Mouse (Mus musculus) kidney, postnatal 0 days (tissue): ENCODE results near the gene Nme3. TPM values are rescaled to one million over a fixed set of nuclear protein-coding genes. Genes with fewer than 3 reads are reported as not detected.

Experiments used
- ATAC-seq: fragments of 200-750 bp; cut with Nextera tagmentation; replicated peaks from 2 replicates; pipeline ENCODE4 v1.8.0; 2017; ENCODE audit warnings: low read depth, moderate number of reproducible peaks, moderate TSS enrichment, moderate library complexity; ENCODE audit not compliant: low FRiP score
- DNase-seq: peaks from one replicate; pipeline ENCODE4 v3.0.0-alpha.2; 2016; ENCODE audit warnings: low spot score
- H3K27ac ChIP-seq: fragments of 300-500 bp; sonication (generic); 2 replicates; pipeline ENCODE4 v1.5.1; 2014; ENCODE audit warnings: mild to moderate bottlenecking
- H3K27me3 ChIP-seq: fragments of 300-500 bp; sonication (generic); 2 replicates; pipeline ENCODE4 v1.6.1; 2014; ENCODE audit warnings: low read length, mixed read lengths; ENCODE audit not compliant: insufficient read depth
- H3K36me3 ChIP-seq: fragments of 300-500 bp; sonication (generic); 2 replicates; pipeline ENCODE4 v1.6.1; 2014; ENCODE audit warnings: low read length, mixed read lengths; ENCODE audit not compliant: insufficient read depth
- H3K4me1 ChIP-seq: fragments of 300-500 bp; sonication (generic); replicated peaks from 2 replicates; pipeline ENCODE4 v1.6.1; 2014; ENCODE audit warnings: antibody characterized with exemption, low read length, mixed read lengths; ENCODE audit not compliant: insufficient read depth
- H3K4me2 ChIP-seq: fragments of 300-500 bp; sonication (generic); 2 replicates; pipeline ENCODE4 v1.6.1; 2014; ENCODE audit warnings: mild to moderate bottlenecking, low read length, moderate library complexity, mixed read lengths
- H3K4me3 ChIP-seq: fragments of 300-500 bp; sonication (generic); replicated peaks from 2 replicates; pipeline ENCODE4 v1.5.1; 2014; ENCODE audit warnings: low read depth, low read length
- H3K9ac ChIP-seq: fragments of 300-500 bp; sonication (generic); 2 replicates; pipeline ENCODE4 v1.6.1; 2014; ENCODE audit warnings: low read depth, low read length
- H3K9me3 ChIP-seq: fragments of 300-500 bp; sonication (generic); replicated peaks from 2 replicates; pipeline ENCODE4 v1.6.1; 2016; ENCODE audit warnings: low read length, inconsistent platforms, mixed read lengths
- CTCF ChIP-seq: IDR thresholded peaks from 2 replicates; pipeline ENCODE4 v1.5.1; 2016; ENCODE audit warnings: antibody characterized with exemption, low read depth, mild to moderate bottlenecking, moderate library complexity
- WGBS: fragments of 180-500 bp; shearing (Covaris S2); extraction: QIAGEN DNeasy Blood & Tissue Kit; methylation state at CpG from one replicate; pipeline ENCODE4 v1.1.7; 2014; 5-methylcytosine and 5-hydroxymethylcytosine counted together
- polyA plus RNA-seq: library from polyadenylated mRNA; unstranded; fragments of >200 nt; fragmentation: Nextera tagmentation; extraction: Ambion mirVana; gene quantifications from 2 replicates; pipeline ENCODE4 v1.2.1, GENCODE M21; 2015

Nme3 gene
- polyA plus RNA-seq, 1 experiment from 2014 or later = 93.1 TPM

DNA sequence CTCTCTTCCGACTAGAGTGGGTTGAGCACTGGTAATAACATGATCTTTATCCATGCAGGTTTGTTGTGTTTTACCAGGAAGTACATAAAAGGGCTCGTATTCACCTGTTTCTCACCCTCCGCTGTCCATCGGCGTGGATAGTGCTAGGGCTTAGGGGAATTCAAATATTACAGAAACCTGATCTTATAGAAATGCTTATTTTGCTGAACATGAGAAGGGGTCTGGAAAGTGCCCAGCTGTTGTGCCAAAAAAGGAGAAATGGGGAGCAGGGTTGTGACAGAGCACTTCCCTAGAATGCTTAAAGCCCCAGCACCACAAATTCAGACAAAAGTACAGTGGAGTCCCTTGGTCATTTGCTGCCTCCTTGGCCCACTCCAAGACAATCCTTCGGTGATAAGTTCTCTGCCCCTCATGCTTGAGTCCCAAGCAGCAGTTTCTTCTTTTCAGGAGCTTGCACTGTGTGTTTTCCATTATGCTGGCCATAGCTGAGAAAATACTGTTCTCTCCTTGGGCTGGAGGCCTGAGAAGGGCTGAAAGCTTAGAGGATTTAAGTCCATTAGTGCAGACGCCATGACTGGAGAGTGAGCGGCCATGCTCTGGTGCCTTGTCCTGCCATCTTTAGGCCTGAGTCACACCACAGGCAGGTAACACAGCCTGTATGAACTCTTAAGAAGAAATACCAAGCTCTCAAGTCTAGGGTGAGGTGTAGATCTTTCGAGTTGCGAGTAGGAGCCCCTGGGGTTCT, 44.7 kb upstream of the Nme3 start:
- no peak for TF ChIP-seq CTCF
- 0 out of 2 replicates have a peak, but pooled peaks cover 8% of the 10 kb centered on the region for H3K4me1 ChIP-seq

DNA sequence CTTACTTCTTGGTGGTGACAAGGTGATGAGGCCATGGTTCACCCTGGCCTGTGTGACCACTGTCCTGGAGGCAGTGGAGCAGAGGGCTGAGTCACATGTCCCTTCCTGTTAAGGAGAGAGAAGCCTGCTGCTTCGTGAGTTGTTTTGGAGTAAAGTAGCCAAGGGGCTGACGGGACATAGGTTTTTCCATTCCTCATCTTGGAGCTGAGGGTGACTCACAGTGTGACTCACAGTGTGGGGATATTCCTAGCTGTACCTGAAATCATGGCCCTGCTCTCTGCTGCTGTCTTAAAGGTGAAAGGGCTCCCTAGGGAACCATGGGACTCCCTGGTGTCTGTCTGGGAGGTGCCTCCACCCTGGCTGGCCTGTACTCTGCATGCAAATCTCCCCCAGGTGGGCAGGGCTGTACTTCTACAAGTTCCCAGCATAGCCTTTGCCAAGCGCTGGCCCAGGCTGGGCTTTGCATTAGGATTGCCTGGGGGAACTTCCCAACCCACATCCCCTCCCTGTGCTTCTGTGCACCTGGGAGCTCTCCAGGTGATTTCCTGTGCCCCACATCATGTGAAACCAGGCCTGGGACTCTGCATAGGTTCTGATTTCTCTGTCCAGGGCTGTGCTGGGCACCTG, 40.3 kb upstream of the Nme3 start:
- Histone ChIP-seq H3K27me3 (no peaks in the 10 kb centered on the region), H3K9me3 (no peaks in the 10 kb centered on the region), H3K36me3 (peaks cover 11% of the 10 kb centered on the region; the same call in 1 of the 2 replicates), H3K4me3 (no peak overlapping the region), H3K4me1 (0 out of 2 replicates have a peak, but pooled peaks cover 5% of the 10 kb centered on the region), H3K4me2 (no peak overlapping the region), H3K27ac (no peak overlapping the region), H3K9ac (no peak overlapping the region)
- no peak for TF ChIP-seq CTCF
- ATAC-seq (peak; percentile 25; the same call in 1 of the 2 replicates), DNase-seq (no peak)
- 91% methylated on average over 3 of the region's 3 CpGs for WGBS

More for the DNA sequence above, 44.7 kb upstream of the Nme3 start:
- H3K9me3 ChIP-seq = no peaks in the 10 kb centered on the region
- H3K4me3 ChIP-seq = peak overlapping the region; percentile 68
- H3K9ac ChIP-seq = peak overlapping the region; percentile 71
- 59% methylated on average over 10 of the region's 10 CpGs for WGBS
- no peak overlapping the region for H3K27ac ChIP-seq
- peaks cover 6% of the 10 kb centered on the region; the same call in 1 of the 2 replicates for H3K36me3 ChIP-seq
- H3K27me3 ChIP-seq = no peaks in the 10 kb centered on the region
- peak overlapping the region; percentile 81 for H3K4me2 ChIP-seq
- DNase-seq (no peak), ATAC-seq (no peak)

DNA sequence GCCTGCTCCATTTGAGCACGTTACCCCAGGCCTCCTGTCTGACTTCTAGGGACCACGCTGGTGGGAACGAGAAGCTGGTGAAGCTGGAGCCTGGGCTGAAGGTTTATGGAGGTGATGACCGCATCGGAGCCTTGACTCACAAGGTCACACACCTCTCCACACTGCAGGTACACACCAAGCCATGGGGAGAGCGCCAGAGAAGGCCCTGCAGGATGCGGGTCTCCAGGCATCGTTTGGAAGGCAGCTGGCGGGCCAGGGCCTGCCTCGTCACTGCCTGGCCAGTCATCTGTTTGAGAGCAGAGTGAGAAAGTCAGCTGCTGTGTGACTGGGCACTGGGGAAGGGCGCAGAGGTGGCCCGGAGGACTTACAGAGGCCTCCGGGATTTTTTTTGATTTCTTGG, 39.7 kb upstream of the Nme3 start:
- Histone ChIP-seq H3K27ac (no peak overlapping the region), H3K4me2 (no peak overlapping the region), H3K4me1 (0 out of 2 replicates have a peak, but pooled peaks cover 2% of the 10 kb centered on the region), H3K36me3 (peaks cover 17% of the 10 kb centered on the region), H3K4me3 (no peak overlapping the region), H3K9me3 (no peaks in the 10 kb centered on the region), H3K27me3 (no peaks in the 10 kb centered on the region), H3K9ac (no peak overlapping the region)
- no peak for TF ChIP-seq CTCF
- ATAC-seq (no peak), DNase-seq (no peak)
- WGBS = 91% methylated on average over 13 of the region's 13 CpGs

DNA sequence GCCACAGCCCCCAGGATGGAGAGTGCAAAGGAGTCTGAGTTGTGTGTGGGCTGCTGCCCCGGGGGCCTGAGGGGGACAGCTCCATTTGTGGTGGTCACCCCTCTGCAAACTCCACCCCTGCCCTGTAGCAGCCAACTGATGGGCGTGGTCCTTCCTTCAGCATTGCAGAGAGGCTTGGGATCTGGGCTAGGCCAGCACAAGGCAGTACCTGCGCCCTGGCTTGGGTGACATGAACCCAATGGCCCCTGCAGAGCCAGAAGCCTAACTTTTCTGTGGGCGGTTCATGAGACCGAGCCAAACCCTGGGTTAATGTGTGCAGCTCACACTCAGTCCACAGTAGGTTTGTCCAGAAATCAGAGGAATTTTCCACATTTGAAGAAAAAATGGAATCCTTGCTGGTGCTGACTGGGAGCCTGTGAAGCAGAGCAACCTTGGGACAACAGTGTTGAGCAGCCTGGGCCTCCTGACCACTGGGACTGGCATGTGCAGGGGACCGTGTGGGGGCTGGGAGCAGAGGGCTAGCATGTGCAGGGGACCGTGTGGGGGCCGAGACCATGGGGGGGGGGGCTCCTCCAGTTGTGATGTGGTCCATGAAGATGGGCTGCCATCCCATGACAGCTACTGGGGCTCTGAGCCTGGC, 38.3 kb upstream of the Nme3 start:
- Histone ChIP-seq H3K4me3 (no peak overlapping the region), H3K27ac (no peak overlapping the region), H3K27me3 (no peaks in the 10 kb centered on the region), H3K9ac (no peak overlapping the region), H3K9me3 (no peaks in the 10 kb centered on the region), H3K36me3 (peaks cover 27% of the 10 kb centered on the region), H3K4me1 (no peaks in the 10 kb centered on the region), H3K4me2 (no peak overlapping the region)
- TF ChIP-seq CTCF = no peak
- DNase-seq (no peak), ATAC-seq (peak; percentile 63)
- WGBS = 81% methylated on average over 8 of the region's 8 CpGs

DNA sequence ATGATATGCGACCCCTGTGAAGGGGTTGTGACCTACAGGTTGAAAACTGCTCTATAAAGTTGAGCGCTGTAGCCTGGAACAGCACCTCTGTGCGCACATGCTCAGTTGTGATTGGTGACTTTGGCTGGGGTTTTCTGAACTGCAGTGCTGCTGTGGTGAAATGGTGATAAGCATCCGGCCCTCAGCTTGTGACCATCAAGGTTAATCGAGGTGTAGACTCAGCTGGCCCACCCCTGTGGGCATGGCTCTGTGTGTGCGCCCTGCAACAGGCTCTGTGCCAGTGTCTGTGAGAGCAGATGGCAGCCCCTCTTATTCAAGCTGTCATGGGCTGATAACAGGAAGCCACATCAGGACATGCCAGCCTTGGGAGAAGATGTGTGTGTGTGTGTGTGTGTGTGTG, 37.3 kb upstream of the Nme3 start:
- WGBS = 85% methylated on average over 6 of the region's 6 CpGs
- H3K36me3 ChIP-seq = peaks cover 25% of the 10 kb centered on the region
- TF ChIP-seq CTCF = no peak
- no peaks in the 10 kb centered on the region for H3K4me1 ChIP-seq
- no peaks in the 10 kb centered on the region for H3K9me3 ChIP-seq
- H3K4me2 ChIP-seq = no peak overlapping the region
- no peak for DNase-seq
- no peak overlapping the region for H3K4me3 ChIP-seq
- no peaks in the 10 kb centered on the region for H3K27me3 ChIP-seq
- no peak for ATAC-seq
- H3K9ac ChIP-seq = no peak overlapping the region
- no peak overlapping the region for H3K27ac ChIP-seq

DNA sequence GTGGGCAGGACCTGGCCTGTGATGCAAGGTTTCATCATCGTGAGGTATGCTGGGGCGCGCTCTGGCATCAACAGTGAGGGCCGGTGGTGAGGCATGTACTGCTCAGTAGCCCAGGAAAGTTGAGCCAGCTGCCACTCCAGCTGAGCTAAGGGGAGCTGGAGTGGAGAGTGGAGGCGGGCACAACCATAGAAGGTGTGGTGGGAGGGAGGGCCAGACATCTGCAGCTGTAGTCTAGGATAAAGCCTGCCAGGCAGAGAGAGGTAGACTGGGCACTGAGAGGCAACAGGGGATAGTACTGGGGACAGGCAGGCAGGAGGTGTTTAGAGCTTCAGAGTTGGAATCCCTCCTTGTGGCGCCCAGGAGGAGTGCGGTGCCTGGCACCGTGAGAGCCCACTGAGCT, 36.2 kb upstream of the Nme3 start:
- H3K9me3 ChIP-seq = no peaks in the 10 kb centered on the region
- no peaks in the 10 kb centered on the region for H3K4me1 ChIP-seq
- DNase-seq (no peak), ATAC-seq (no peak)
- H3K4me3 ChIP-seq = no peak overlapping the region
- no peaks in the 10 kb centered on the region for H3K27me3 ChIP-seq
- no peak for TF ChIP-seq CTCF
- H3K36me3 ChIP-seq = peaks cover 29% of the 10 kb centered on the region
- WGBS = 93% methylated on average over 8 of the region's 8 CpGs
- no peak overlapping the region for H3K9ac ChIP-seq
- no peak overlapping the region for H3K27ac ChIP-seq
- H3K4me2 ChIP-seq = no peak overlapping the region
